8 mouse cellular contexts compared by ENCODE assay signal in the genomic region with DNA sequence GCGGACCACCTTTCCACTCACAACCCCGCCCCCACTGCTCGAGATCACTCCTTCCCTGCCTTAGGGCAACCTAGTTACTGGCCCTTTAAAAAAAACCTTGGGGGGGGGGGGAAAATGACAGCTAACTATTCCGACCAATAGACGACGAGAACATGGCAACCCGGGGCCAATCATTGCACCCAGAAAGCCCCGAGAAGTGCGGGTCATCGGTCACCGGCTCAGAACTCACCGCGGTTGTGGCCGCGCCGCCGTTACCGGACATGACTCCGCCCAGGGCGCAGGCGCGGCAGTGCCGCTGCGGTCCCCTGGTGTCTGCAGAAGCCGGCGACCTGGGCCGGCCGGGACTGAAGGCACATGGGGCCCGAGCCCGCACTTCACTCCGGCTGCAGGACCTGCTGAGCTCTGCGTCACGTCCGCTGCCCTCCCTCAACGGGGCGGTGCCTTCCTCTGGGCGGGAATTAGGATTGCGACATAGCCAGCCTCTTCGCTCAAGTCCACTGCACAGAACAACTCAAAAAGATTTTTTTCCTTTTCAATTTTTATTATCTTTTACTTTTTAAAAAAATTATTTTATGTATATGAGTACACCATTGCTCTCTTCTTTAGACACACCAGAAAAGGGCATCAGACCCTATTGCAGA. TPM values are rescaled to one million over a fixed set of nuclear protein-coding genes. Genes with fewer than 3 reads are reported as not detected.
DNase-seq lines count a peak whose midpoint lies in the region; ATAC-seq and TF ChIP-seq lines count a peak whose summit lies in the region.

A gene (minus strand): TSS at position 448 of the 641 bp plus-strand sequence.

- intact Hi-C loops in heart, postnatal 10 days (cut with DNase I), result loop anchor here (2.0 to 5.0 kb wide), 2 partner anchors 23 to 52 kb away; a partner anchor contains a TSS

- H3K9ac ChIP-seq in forebrain, embryonic 13.5 days, result peak within 1 kb of the TSS; percentile 80
- H3K9ac ChIP-seq in neural tube, embryonic 15.5 days (replicated peaks), result peak within 1 kb of the TSS; percentile 86

- WGBS in forebrain, embryonic 13.5 days, result under 1% methylated on average over 39 of the region's 39 CpGs
- under 1% methylated on average over 39 of the region's 39 CpGs for WGBS in neural tube, embryonic 15.5 days

- H3K27ac ChIP-seq in forebrain, embryonic 13.5 days, result peak within 1 kb of the TSS; percentile 96
- peak within 1 kb of the TSS; percentile 99 for H3K27ac ChIP-seq in neural tube, embryonic 15.5 days (replicated peaks)

- H3K27me3 ChIP-seq in E14TG2a.4 (ENCODE audit: insufficient read depth, low read length), result no peaks in the 10 kb centered on the region
- no peaks in the 10 kb centered on the region for H3K27me3 ChIP-seq in forebrain, embryonic 13.5 days
- no peaks in the 10 kb centered on the region for H3K27me3 ChIP-seq in neural tube, embryonic 15.5 days (replicated peaks)

- H3K4me1 ChIP-seq in E14TG2a.4 (replicated peaks; ENCODE audit: low read depth, low read length), result peaks cover 81% of the 10 kb centered on the region
- peaks cover 17% of the 10 kb centered on the region for H3K4me1 ChIP-seq in forebrain, embryonic 13.5 days
- H3K4me1 ChIP-seq in neural tube, embryonic 15.5 days, result peaks cover 20% of the 10 kb centered on the region

- no peaks in the 10 kb centered on the region for H3K9me3 ChIP-seq in E14TG2a.4 (ENCODE audit: low read length)
- H3K9me3 ChIP-seq in forebrain, embryonic 13.5 days (replicated peaks), result no peaks in the 10 kb centered on the region
- H3K9me3 ChIP-seq in neural tube, embryonic 15.5 days (replicated peaks), result no peaks in the 10 kb centered on the region

- ATAC-seq in cerebellum, adult (ENCODE audit: insufficient number of reproducible peaks, low FRiP score, low TSS enrichment), result peak; percentile 88
- ATAC-seq in forebrain, embryonic 13.5 days, result peak; percentile 98
- peak; percentile 95 for ATAC-seq in neural tube, embryonic 15.5 days (ENCODE audit: low FRiP score)

- peak within 1 kb of the TSS; percentile 71 for H3K4me2 ChIP-seq in forebrain, embryonic 13.5 days
- H3K4me2 ChIP-seq in neural tube, embryonic 15.5 days, result peak within 1 kb of the TSS; percentile 70

- no peak for TF ChIP-seq CTCF in E14TG2a.4 (conservative IDR thresholded peaks at IDR 0.05; ENCODE audit: low read length)

- DNase-seq in heart, postnatal 10 days, result peak; percentile 96 to 97
- peak; percentile 89 for DNase-seq in layer of hippocampus, adult 11-12 months (ENCODE audit: low spot score)
- DNase-seq in lung, adult 18-20 months, result peak; percentile 94 to 95
- DNase-seq in testis, postnatal 14 days (ENCODE audit: low spot score), result peak; percentile 89

- peak within 1 kb of the TSS; percentile 96 for H3K4me3 ChIP-seq in E14TG2a.4 (replicated peaks; ENCODE audit: low read length)
- H3K4me3 ChIP-seq in forebrain, embryonic 13.5 days, result peak within 1 kb of the TSS; percentile 84
- H3K4me3 ChIP-seq in neural tube, embryonic 15.5 days (replicated peaks), result peak within 1 kb of the TSS; percentile 92

- H3K36me3 ChIP-seq in E14TG2a.4 (ENCODE audit: insufficient read depth, low read length), result peaks cover 56% of the 10 kb centered on the region
- H3K36me3 ChIP-seq in forebrain, embryonic 13.5 days (ENCODE audit: poor library complexity, severe bottlenecking), result peaks cover 55% of the 10 kb centered on the region
- H3K36me3 ChIP-seq in neural tube, embryonic 15.5 days, result peaks cover 31% of the 10 kb centered on the region

RNA-seq across cellular contexts. Expression of the gene that starts here (rescaled TPM):
- polyA plus RNA-seq in forebrain, embryonic 13.5 days (2015; fragmentation: Nextera tagmentation; extraction: Ambion mirVana), result 91.6 and 92.2 TPM in 2 replicates
- 10 to 100 TPM; 54.2 to 55.2 TPM for total RNA-seq in heart, postnatal 10 days (2021)
- 58.3 and 62.5 TPM in 2 replicates for polyA plus RNA-seq in neural tube, embryonic 15.5 days (2015; fragmentation: Nextera tagmentation; extraction: Ambion mirVana)

Comparison
In these comparisons a context has a peak if more than half of its experiments do, and no peak if none do; other contexts are left out.
1. Peak in every context shown above with its lines: DNase-seq, ATAC-seq, H3K4me3 ChIP-seq and H3K27ac ChIP-seq.